Mouse (Mus musculus): ENCODE data around the gene Mif4gd. TPM values are rescaled to one million over a fixed set of nuclear protein-coding genes. Genes with fewer than 3 reads are reported as not detected.
A peak's percentile ranks its signal among the peaks of the same experiment; 100 is the strongest.

Mif4gd gene
- polyA plus RNA-seq, 1 experiment from 2014 or later = 78.6 TPM

DNA sequence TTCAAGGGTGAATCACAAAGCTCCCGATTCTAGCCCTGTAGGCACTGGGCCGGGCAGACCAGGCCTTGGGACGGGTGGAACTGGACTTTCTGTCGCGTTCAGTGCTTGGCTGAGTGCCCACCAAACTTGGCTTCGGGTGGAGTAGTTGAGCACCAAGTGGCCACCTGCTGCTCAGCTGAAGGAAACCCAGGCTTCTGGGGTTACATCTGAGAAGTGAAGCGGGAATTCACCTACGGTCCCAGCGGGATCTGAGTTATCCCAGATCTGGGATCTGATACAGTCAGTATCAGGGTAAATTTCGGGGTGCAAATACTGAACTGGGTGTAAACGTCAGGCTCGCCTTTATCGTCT, 735 bp downstream of the Mif4gd start:
- Histone ChIP-seq H3K4me1 (ENCODE audit: insufficient read depth, low read depth, low read length) (peaks cover 14% of the 10 kb centered on the region), H3K9me3 (ENCODE audit: low read length) (no peaks in the 10 kb centered on the region), H3K36me3 (ENCODE audit: insufficient read depth, low read length) (peaks cover 5% of the 10 kb centered on the region; the same call in 1 of the 2 replicates), H3K4me2 (replicated peaks; ENCODE audit: low read depth, low read length) (peak overlapping the region; percentile 81), H3K27ac (ENCODE audit: low read length) (peak overlapping the region; percentile 99), H3K27me3 (replicated peaks; ENCODE audit: insufficient read depth, low read length) (no peaks in the 10 kb centered on the region), H3K4me3 (ENCODE audit: low read depth, low read length) (peak overlapping the region; percentile 84), H3K9ac (replicated peaks; ENCODE audit: low read depth) (peak overlapping the region; percentile 91)
- TF ChIP-seq CTCF (IDR thresholded peaks at IDR 0.05) = peak; percentile 49
- TF ChIP-seq EP300 (IDR thresholded peaks at IDR 0.05) = no peak
- DNase-seq (ENCODE audit: low spot score) (peak; percentile 77), ATAC-seq (peak; percentile 45)
- WGBS = under 1% methylated on average over 13 of the region's 13 CpGs

DNA sequence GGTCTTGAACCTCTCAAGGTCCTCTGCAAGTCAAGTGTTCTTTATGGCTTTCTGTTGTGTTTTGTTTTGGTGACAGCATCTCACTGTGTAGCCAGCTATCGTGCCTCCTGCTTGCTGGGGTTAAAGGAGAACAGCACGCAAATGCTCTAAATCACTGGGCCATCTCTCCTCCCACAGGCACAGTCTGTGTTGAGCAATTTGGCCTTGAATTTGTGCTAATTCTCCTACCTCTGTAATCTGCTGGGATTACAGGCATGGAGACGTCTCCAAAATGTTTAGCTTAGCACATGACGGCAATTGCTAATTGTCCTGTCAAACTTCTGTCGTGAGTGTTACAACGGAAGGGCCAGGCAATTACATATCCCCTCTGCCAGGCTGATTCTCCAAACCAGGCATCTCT, 1.6 kb downstream of the Mif4gd start:
- Histone ChIP-seq H3K4me3 (ENCODE audit: low read depth, low read length) (no peak overlapping the region), H3K9ac (replicated peaks; ENCODE audit: low read depth) (no peak overlapping the region; the same call in 1 of the 2 replicates), H3K27me3 (replicated peaks; ENCODE audit: insufficient read depth, low read length) (no peaks in the 10 kb centered on the region), H3K36me3 (ENCODE audit: insufficient read depth, low read length) (peaks cover 7% of the 10 kb centered on the region; the same call in 1 of the 2 replicates), H3K9me3 (ENCODE audit: low read length) (no peaks in the 10 kb centered on the region), H3K4me1 (ENCODE audit: insufficient read depth, low read depth, low read length) (peaks cover 14% of the 10 kb centered on the region), H3K27ac (ENCODE audit: low read length) (no peak overlapping the region), H3K4me2 (replicated peaks; ENCODE audit: low read depth, low read length) (no peak overlapping the region)
- no peak for ATAC-seq
- no peak for TF ChIP-seq EP300 (IDR thresholded peaks at IDR 0.05)
- no peak for TF ChIP-seq CTCF (IDR thresholded peaks at IDR 0.05)
- no peak for DNase-seq (ENCODE audit: low spot score)
- 74% methylated on average over 6 of the region's 6 CpGs for WGBS

DNA sequence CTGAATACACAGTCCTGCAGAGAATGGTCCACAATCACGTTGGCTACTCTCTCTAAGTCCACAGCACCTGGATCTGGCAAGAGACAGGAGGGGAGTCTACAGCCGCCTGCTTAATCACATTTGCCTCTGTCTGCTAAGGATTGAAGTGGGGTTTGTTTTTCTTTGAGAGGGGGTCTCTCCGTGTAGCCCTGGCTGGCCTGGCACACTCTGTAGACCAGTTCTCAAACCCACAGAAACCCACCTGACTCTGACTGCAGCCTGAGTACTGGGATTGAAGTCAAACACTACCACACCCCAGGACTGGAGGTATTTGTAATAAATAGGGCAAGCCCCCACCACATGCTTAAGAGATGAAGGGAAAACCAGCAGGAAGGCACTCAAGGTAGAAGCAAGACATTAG, 3.2 kb downstream of the Mif4gd start:
- ATAC-seq (no peak), DNase-seq (ENCODE audit: low spot score) (no peak)
- Histone ChIP-seq H3K9me3 (ENCODE audit: low read length) (no peaks in the 10 kb centered on the region), H3K27me3 (replicated peaks; ENCODE audit: insufficient read depth, low read length) (no peaks in the 10 kb centered on the region), H3K4me1 (ENCODE audit: insufficient read depth, low read depth, low read length) (peaks cover 18% of the 10 kb centered on the region), H3K27ac (ENCODE audit: low read length) (no peak overlapping the region), H3K36me3 (ENCODE audit: insufficient read depth, low read length) (peaks cover 7% of the 10 kb centered on the region; the same call in 1 of the 2 replicates), H3K4me2 (replicated peaks; ENCODE audit: low read depth, low read length) (no peak overlapping the region), H3K4me3 (ENCODE audit: low read depth, low read length) (no peak overlapping the region), H3K9ac (replicated peaks; ENCODE audit: low read depth) (no peak overlapping the region)
- 54% methylated on average over 3 of the region's 3 CpGs for WGBS
- TF ChIP-seq CTCF (IDR thresholded peaks at IDR 0.05) (no peak), EP300 (IDR thresholded peaks at IDR 0.05) (no peak)

DNA sequence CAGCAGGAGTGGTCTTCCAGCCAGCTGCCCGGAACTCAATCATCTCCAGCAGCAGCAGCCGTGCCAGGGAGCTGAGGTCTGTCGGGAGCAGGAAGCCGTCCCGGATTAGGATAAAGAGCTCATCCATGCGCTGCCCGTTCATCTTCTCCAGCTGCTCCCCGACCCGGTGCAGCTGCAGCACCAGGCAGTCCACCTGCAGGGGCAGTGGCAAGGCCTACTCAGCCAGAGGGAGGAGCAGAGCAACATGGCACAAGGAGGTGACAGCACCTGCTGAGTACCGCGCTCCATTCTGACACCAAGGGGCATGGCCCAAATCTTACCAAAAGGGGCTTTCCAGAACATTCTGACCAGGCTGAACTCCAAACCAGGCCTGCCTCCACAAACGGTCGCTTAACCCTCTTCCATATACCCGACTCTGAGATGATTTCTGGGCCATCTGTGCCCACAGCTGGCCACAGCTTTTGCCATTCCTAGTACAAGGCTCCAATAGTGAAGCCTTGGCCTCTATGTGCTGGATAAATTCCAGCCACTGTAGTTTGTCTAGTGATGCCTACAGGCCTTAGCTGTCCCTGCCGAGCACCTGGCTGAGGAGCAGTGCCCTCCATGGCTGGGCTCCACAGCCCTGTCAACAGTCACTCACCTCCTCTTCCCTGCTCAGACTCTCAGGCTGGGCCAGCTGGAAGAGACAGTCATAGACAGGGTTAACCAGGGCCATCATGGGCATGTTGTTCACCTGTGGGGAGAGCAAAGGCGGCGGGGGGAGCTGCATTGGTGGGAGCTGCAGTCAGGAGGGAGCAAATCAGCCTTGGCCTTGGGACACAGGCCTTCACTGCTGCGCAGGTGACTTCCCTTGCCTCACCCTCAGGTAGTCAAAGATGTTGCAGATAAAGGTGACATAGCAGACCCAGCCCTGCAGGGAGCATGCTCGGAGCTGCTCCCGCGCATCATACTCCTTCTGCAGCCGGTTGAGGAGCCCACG, 4.1 kb downstream of the Mif4gd start:
- no peak for DNase-seq (ENCODE audit: low spot score)
- H3K9me3 ChIP-seq (ENCODE audit: low read length) = no peaks in the 10 kb centered on the region
- no peak overlapping the region for H3K9ac ChIP-seq (replicated peaks; ENCODE audit: low read depth)
- H3K27ac ChIP-seq (ENCODE audit: low read length) = no peak overlapping the region
- TF ChIP-seq CTCF (IDR thresholded peaks at IDR 0.05) = 0 out of 2 replicates have a peak, but pooled peaks have one; percentile 9
- TF ChIP-seq EP300 (IDR thresholded peaks at IDR 0.05) = no peak
- 77% methylated on average over 23 of the region's 23 CpGs for WGBS
- H3K36me3 ChIP-seq (ENCODE audit: insufficient read depth, low read length) = peaks cover 7% of the 10 kb centered on the region; the same call in 1 of the 2 replicates
- peaks cover 20% of the 10 kb centered on the region for H3K4me1 ChIP-seq (ENCODE audit: insufficient read depth, low read depth, low read length)
- no peaks in the 10 kb centered on the region for H3K27me3 ChIP-seq (replicated peaks; ENCODE audit: insufficient read depth, low read length)
- no peak for ATAC-seq
- no peak overlapping the region for H3K4me2 ChIP-seq (replicated peaks; ENCODE audit: low read depth, low read length)
- no peak overlapping the region for H3K4me3 ChIP-seq (ENCODE audit: low read depth, low read length)

DNA sequence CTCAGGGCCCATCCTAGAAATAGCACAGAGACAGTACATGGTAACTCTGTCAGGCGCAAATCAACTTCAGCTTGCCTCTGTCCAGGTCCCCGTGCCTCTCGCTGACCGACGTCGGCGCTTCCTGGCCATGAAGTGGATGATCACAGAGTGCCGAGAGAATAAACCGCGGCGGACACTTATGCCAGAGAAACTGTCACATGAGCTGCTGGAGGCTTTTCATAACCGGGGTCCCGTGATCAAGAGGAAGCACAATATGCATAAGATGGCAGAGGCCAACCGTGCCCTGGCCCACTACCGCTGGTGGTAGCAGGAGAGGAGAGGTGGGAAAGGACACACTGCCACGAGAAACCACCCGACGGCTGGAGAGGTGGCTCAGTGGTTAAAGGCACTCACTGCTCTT, 6.0 kb downstream of the Mif4gd start:
- WGBS = 91% methylated on average over 18 of the region's 18 CpGs
- H3K27ac ChIP-seq (ENCODE audit: low read length) = no peak overlapping the region
- TF ChIP-seq EP300 (IDR thresholded peaks at IDR 0.05) (no peak), CTCF (IDR thresholded peaks at IDR 0.05) (no peak)
- H3K9me3 ChIP-seq (ENCODE audit: low read length) = no peaks in the 10 kb centered on the region
- no peaks in the 10 kb centered on the region for H3K27me3 ChIP-seq (replicated peaks; ENCODE audit: insufficient read depth, low read length)
- H3K4me2 ChIP-seq (replicated peaks; ENCODE audit: low read depth, low read length) = no peak overlapping the region
- peaks cover 7% of the 10 kb centered on the region; the same call in 1 of the 2 replicates for H3K36me3 ChIP-seq (ENCODE audit: insufficient read depth, low read length)
- no peak for DNase-seq (ENCODE audit: low spot score)
- H3K4me3 ChIP-seq (ENCODE audit: low read depth, low read length) = no peak overlapping the region
- no peak overlapping the region for H3K9ac ChIP-seq (replicated peaks; ENCODE audit: low read depth)
- no peak for ATAC-seq
- peaks cover 19% of the 10 kb centered on the region; the same call in 1 of the 2 replicates for H3K4me1 ChIP-seq (ENCODE audit: insufficient read depth, low read depth, low read length)

DNA sequence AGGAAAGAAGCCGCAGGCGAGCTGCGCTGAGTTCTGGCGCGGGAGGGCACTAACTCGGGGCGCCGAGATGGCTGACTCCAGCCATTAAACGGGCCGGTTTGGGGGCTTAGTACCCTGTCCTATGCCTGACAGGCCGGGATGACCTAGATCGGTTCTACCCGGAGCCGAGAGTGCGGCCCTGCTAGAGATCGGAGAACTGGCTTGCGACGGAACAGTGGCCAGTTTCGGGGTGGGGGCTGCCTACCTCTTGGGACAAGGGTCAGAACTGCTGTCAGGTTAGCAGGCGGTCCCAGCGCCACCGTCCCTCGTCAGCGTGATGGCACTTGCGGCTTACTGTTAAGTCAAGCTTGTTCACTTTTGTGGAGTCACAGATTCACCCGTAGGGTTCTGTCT, 8.5 kb downstream of the Mif4gd start:
- DNase-seq (ENCODE audit: low spot score) = no peak
- Histone ChIP-seq H3K4me1 (ENCODE audit: insufficient read depth, low read depth, low read length) (peaks cover 14% of the 10 kb centered on the region; the same call in 1 of the 2 replicates), H3K4me3 (ENCODE audit: low read depth, low read length) (peak overlapping the region; percentile 85), H3K27me3 (replicated peaks; ENCODE audit: insufficient read depth, low read length) (no peaks in the 10 kb centered on the region), H3K27ac (ENCODE audit: low read length) (peak overlapping the region; percentile 93), H3K9me3 (ENCODE audit: low read length) (no peaks in the 10 kb centered on the region), H3K9ac (replicated peaks; ENCODE audit: low read depth) (peak overlapping the region; percentile 93), H3K36me3 (ENCODE audit: insufficient read depth, low read length) (peaks cover 7% of the 10 kb centered on the region; the same call in 1 of the 2 replicates), H3K4me2 (replicated peaks; ENCODE audit: low read depth, low read length) (peak overlapping the region; percentile 90)
- TF ChIP-seq CTCF (IDR thresholded peaks at IDR 0.05) = no peak
- TF ChIP-seq EP300 (IDR thresholded peaks at IDR 0.05) = no peak
- ATAC-seq = peak; percentile 9; the same call in 1 of the 2 replicates
- WGBS = under 1% methylated on average over 26 of the region's 26 CpGs
